Comparison of ENCODE assay signal across 8 mouse cellular contexts in the genomic region with DNA sequence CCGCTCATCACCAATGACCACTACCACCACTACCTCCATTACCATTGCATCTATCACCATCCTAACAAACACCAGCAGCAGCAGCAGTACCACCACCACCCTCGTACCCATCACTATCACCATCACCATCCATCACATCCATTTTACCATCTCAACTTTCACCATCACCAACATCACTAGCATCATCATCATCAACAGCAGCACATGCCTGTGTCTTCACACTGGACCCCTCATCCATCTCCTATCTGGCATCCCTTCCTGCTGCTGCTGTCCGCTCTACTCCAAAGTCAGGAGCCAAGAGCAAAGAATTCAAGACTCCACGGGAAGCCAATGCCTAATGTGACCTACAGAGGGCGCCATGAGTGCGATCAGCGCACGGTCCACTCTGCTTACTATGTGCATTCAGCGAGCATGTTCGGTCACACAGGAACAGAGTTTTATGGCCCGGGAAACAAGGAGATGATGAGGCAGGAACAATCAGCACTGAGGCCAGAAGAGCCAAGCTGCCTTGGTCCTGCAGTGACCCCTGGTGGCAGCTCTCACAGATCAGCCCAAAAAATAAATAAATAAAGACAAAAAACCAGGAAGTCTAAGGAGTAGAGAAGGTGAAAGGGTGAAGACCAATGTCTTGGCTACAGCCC.
DNase-seq lines count a peak whose midpoint lies in the region; ATAC-seq and TF ChIP-seq lines count a peak whose summit lies in the region.

No protein-coding gene starts in this region.

- no peak for ATAC-seq in heart, embryonic 12.5 days (ENCODE audit: insufficient number of reproducible peaks, low FRiP score)
- ATAC-seq in stomach, postnatal 0 days (ENCODE audit: low FRiP score, low TSS enrichment) = peak; percentile 50

- H3K9me3 ChIP-seq in heart, embryonic 12.5 days (replicated peaks) = no peaks in the 10 kb centered on the region
- no peaks in the 10 kb centered on the region for H3K9me3 ChIP-seq in stomach, postnatal 0 days (ENCODE audit: control insufficient read depth, low read length)

- 66% methylated on average over 11 of the region's 11 CpGs for WGBS in heart, embryonic 12.5 days
- 60% methylated on average over 11 of the region's 11 CpGs for WGBS in stomach, postnatal 0 days

- H3K27ac ChIP-seq in heart, embryonic 12.5 days (ENCODE audit: poor library complexity, severe bottlenecking) = no peak overlapping the region
- H3K27ac ChIP-seq in stomach, postnatal 0 days (replicated peaks) = no peak overlapping the region

- H3K4me1 ChIP-seq in heart, embryonic 12.5 days (replicated peaks) = peaks cover 70% of the 10 kb centered on the region
- peaks cover 5% of the 10 kb centered on the region; the same call in 1 of the 2 replicates for H3K4me1 ChIP-seq in stomach, postnatal 0 days (replicated peaks; ENCODE audit: control insufficient read depth, insufficient read depth)

- no peak for TF ChIP-seq EP300 in stomach, postnatal 0 days (optimal IDR thresholded peaks at IDR 0.05)

- TF ChIP-seq CTCF in stomach, postnatal 0 days (IDR thresholded peaks at IDR 0.05; ENCODE audit: low read depth) = peak; percentile 89; the same call in 1 of the 2 replicates

- peak; percentile 95 for DNase-seq in heart, adult 11 months
- DNase-seq in R1 (ENCODE audit: low read depth, low spot score) = peak; percentile 85
- peak; percentile 74 to 83 for DNase-seq in cerebellum, postnatal 25 days
- peak; percentile 81 for DNase-seq in heart, postnatal 4 days
- peak; percentile 45 to 60 for DNase-seq in left cerebral cortex, adult 18-20 months (ENCODE audit: low spot score in 2 of 2)
- peak; percentile 79 for DNase-seq in mesoderm, embryonic 11.5 days (ENCODE audit: low read depth, low spot score)
- DNase-seq in stomach, postnatal 0 days (ENCODE audit: low spot score) = peak; percentile 76

- peaks cover 61% of the 10 kb centered on the region for H3K36me3 ChIP-seq in heart, embryonic 12.5 days
- H3K36me3 ChIP-seq in stomach, postnatal 0 days (ENCODE audit: control insufficient read depth, insufficient read depth, low read length) = peaks cover 18% of the 10 kb centered on the region

- no peak overlapping the region for H3K4me3 ChIP-seq in heart, embryonic 12.5 days
- no peak overlapping the region for H3K4me3 ChIP-seq in stomach, postnatal 0 days (ENCODE audit: low read depth, low read length)

- no peaks in the 10 kb centered on the region for H3K27me3 ChIP-seq in heart, embryonic 12.5 days (replicated peaks)
- H3K27me3 ChIP-seq in stomach, postnatal 0 days (ENCODE audit: control insufficient read depth, insufficient read depth, low read length) = no peaks in the 10 kb centered on the region

- H3K4me2 ChIP-seq in heart, embryonic 12.5 days = no peak overlapping the region
- no peak overlapping the region for H3K4me2 ChIP-seq in stomach, postnatal 0 days (replicated peaks; ENCODE audit: low read depth)

- no peak overlapping the region for H3K9ac ChIP-seq in heart, embryonic 12.5 days
- H3K9ac ChIP-seq in stomach, postnatal 0 days (ENCODE audit: low read length) = no peak overlapping the region
